Mouse (Mus musculus) mouse embryonic stem cell (cell line): ENCODE data around the gene Prkag3.

Experiments
- in situ Hi-C, 2 experiments: fragments of 300-500 bp; cut with MboI; formaldehyde crosslinking; loops; 1 replicate in 1 of 2; 3 replicates in 1 of 2; pipeline ENCODE4 v1.14.3; 2019 to 2020; ENCODE audit warnings: low sequenced_read_pairs in 2 of 2, low pct_unique_long_range_greater_than_20kb in 1 of 2, mixed read lengths in 1 of 2; ENCODE audit not compliant: unreplicated experiment in 1 of 2

The Prkag3 gene

GRCm38 (mm10) chr1:74771931-74772620, 23.1 kb upstream of the Prkag3 start:
- in situ Hi-C loops = loop anchor here (5.0 kb wide), 2 partner anchors 35 to 110 kb away; no protein-coding TSS in a partner anchor

- in situ Hi-C loops = loop anchor here (5.0 kb wide), 2 partner anchors 36 to 111 kb away; no protein-coding TSS in a partner anchor
These were observed 22.7 kb upstream of the Prkag3 start, which contains the start of gene Wnt6 for GRCm38 (mm10) chr1:74771845-74771930. Wnt6 (plus strand) TSS chr1:74771892.

GRCm38 (mm10) chr1:74771467-74771844, 22.4 kb upstream of the Prkag3 start:
- in situ Hi-C loops = loop anchor here (5.0 kb wide), 2 partner anchors 36 to 111 kb away; no protein-coding TSS in a partner anchor

- in situ Hi-C loops = loop anchor here (5.0 kb wide), 2 partner anchors 36 to 111 kb away; no protein-coding TSS in a partner anchor
These were observed 21.9 kb upstream of the Prkag3 start for GRCm38 (mm10) chr1:74770727-74771466.

- in situ Hi-C loops = no loop called here
These were observed 14.1 kb upstream of the Prkag3 start for GRCm38 (mm10) chr1:74763081-74763480.

- in situ Hi-C loops = loop anchor here in 1 of 2 experiments (5.0 kb wide), 1 partner anchor 42 kb away; no protein-coding TSS in a partner anchor
These were observed 10.8 kb upstream of the Prkag3 start for GRCm38 (mm10) chr1:74759773-74760172.

GRCm38 (mm10) chr1:74754175-74754785, 5.3 kb upstream of the Prkag3 start:
- in situ Hi-C loops = no loop called here

- in situ Hi-C loops = no loop called here
These were observed 4.4 kb upstream of the Prkag3 start for GRCm38 (mm10) chr1:74753266-74753974.

- in situ Hi-C loops = no loop called here
These were observed 3.8 kb upstream of the Prkag3 start for GRCm38 (mm10) chr1:74752833-74753232.

GRCm38 (mm10) chr1:74752150-74752549, 3.1 kb upstream of the Prkag3 start:
- in situ Hi-C loops = no loop called here

GRCm38 (mm10) chr1:74750683-74751082, 1.7 kb upstream of the Prkag3 start:
- in situ Hi-C loops = no loop called here

- in situ Hi-C loops = no loop called here
These were observed 280 bp upstream of the Prkag3 start for GRCm38 (mm10) chr1:74749301-74749700.

GRCm38 (mm10) chr1:74747335-74747734, 1.7 kb downstream of the Prkag3 start:
- in situ Hi-C loops = no loop called here

- in situ Hi-C loops = no loop called here
These were observed 8.2 kb downstream of the Prkag3 start for GRCm38 (mm10) chr1:74740846-74741245.

GRCm38 (mm10) chr1:74737500-74737899, 11.5 kb downstream of the Prkag3 start:
- in situ Hi-C loops = no loop called here

- in situ Hi-C loops = no loop called here
These were observed 12.0 kb downstream of the Prkag3 start for GRCm38 (mm10) chr1:74736977-74737376.

- in situ Hi-C loops = no loop called here
These were observed 20.6 kb downstream of the Prkag3 start for GRCm38 (mm10) chr1:74728446-74728845.

GRCm38 (mm10) chr1:74726674-74727073, 22.3 kb downstream of the Prkag3 start:
- in situ Hi-C loops = no loop called here

GRCm38 (mm10) chr1:74726114-74726513, 22.9 kb downstream of the Prkag3 start:
- in situ Hi-C loops = no loop called here
